Mouse (Mus musculus): ENCODE results near the gene Sntb2.
"Not testable (repeated sequence)": the region's sequence is repeated elsewhere in the genome, so short reads cannot be mapped to it uniquely, and the experiment has no call there.

Gene Sntb2

GRCm38 (mm10) chr8:107033609-107034008 is 98.1 kb downstream of the Sntb2 start:
- DNase-seq (ENCODE audit: low spot score) = not testable (repeated sequence)

GRCm38 (mm10) chr8:107035641-107036040 is 100.1 kb downstream of the Sntb2 start:
- DNase-seq (ENCODE audit: low spot score) = no peak

DNA sequence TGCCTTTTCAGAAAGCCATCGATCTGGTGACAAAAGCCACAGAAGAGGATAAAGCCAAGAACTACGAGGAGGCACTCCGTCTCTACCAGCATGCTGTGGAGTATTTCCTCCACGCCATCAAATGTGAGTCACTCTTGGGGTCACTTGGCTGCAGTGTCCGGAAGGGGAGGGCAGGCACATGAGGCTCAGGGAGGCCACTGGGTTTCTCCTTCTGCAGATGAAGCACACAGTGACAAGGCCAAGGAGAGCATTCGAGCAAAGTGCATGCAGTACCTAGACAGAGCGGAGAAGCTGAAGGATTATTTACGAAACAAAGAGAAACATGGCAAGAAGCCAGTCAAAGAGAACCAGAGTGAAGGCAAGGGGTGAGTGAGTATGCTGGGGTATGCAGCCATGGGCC is 101.1 kb downstream of the Sntb2 start:
- no peak for DNase-seq (ENCODE audit: low spot score)

GRCm38 (mm10) chr8:107040632-107041031 is 105.1 kb downstream of the Sntb2 start:
- DNase-seq (ENCODE audit: low spot score) = no peak

- DNase-seq (ENCODE audit: low spot score) = no peak
These were observed 109.9 kb downstream of the Sntb2 start for GRCm38 (mm10) chr8:107045478-107045877.

DNA sequence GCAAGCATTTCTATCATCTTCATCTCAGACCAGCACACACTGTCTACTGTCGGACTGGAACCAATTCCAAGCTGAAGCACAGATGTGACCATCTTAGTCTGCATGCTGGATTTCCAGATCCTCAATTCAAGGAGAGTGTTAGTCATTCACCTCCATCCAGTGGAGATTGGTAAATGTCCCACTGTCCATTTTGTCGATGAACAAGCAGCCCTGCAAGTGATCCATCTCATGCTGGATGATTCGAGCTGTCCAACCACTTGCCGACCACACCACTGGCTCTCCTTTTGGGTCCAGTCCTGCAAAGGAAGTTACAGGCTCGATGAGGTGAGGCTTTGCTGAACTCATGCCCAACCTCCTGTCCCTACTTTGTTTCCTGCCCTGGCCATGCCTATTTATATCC is 111.4 kb downstream of the Sntb2 start:
- DNase-seq (ENCODE audit: low spot score) = no peak

- DNase-seq (ENCODE audit: low spot score) = no peak
These were observed 112.8 kb downstream of the Sntb2 start, which contains the start of gene Pdf for GRCm38 (mm10) chr8:107048061-107048941. TSS of gene Pdf (minus strand) at chr8:107048614.

GRCm38 (mm10) chr8:107049480-107049879 is 113.9 kb downstream of the Sntb2 start:
- no peak for DNase-seq (ENCODE audit: low spot score)

DNA sequence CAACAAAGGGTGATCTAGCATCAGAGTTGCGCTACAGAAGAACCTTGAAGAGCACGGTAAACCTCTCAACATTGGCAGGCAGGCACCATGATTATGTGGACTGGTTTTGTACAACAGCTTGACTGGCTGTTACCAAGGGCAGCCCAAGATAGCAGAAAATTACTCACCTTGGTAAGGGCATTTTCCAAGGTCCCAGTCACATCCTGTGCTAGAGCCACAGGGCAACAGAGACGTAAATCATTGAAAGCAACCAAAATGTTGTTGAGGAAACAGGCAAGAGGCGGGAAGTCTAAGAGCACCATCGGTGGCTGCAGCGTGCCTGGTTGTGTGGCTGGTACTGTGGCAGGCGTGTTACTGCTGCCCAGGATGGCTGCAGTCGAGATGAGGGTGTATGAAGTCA is 116.5 kb downstream of the Sntb2 start:
- no peak for DNase-seq (ENCODE audit: low spot score)

GRCm38 (mm10) chr8:107056076-107056972 is 120.8 kb downstream of the Sntb2 start, which contains the start of the genes Cog8 and Nip7:
TSS of gene Cog8 (minus strand) at chr8:107056689.
TSS of gene Nip7 (plus strand) at chr8:107056877.
- peak; percentile 99 for DNase-seq (ENCODE audit: low spot score)

- DNase-seq (ENCODE audit: low spot score) = no peak
These were observed 121.4 kb downstream of the Sntb2 start for GRCm38 (mm10) chr8:107056973-107057369.

GRCm38 (mm10) chr8:107062613-107063012 is 127.1 kb downstream of the Sntb2 start:
- no peak for DNase-seq (ENCODE audit: low spot score)

- DNase-seq (ENCODE audit: low spot score) = no peak
These were observed 130.3 kb downstream of the Sntb2 start, which contains the start of gene Tmed6 for GRCm38 (mm10) chr8:107065511-107066496. TSS of gene Tmed6 (minus strand) at chr8:107065644.

All from MN1 (cell line).